Mouse (Mus musculus) CD4-positive helper T cell, adult 2 months (primary cell): ENCODE measurements around the gene Cdkn1a.
"Not testable (repeated sequence)": the region's sequence is repeated elsewhere in the genome, so short reads cannot be mapped to it uniquely, and the experiment has no call there.

Experiments
- DNase-seq: peaks from one replicate; pipeline ENCODE4 v3.0.0-alpha.2; 2012; ENCODE audit warnings: low read depth, missing footprints, low spot score

Cdkn1a gene

DNA sequence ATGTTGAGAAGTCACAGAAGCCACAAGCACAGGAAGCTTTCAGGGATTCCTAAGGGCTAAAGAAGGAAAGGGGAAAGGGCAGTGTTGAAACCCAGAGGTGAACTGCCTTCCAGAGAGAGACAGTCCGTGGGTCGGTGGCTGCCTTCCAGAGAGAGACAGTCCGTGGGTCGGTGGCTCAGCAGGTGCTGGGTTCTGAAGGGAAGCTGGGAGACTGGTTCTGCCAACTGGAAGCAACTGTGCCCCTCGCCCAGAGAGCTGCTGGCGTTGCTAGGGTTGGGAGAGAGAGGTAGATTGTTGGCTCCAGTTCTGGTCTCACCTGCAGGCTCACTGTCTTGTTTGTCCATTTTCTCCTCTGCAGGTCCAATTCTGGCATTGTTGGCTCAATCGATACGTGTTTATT, 32.3 kb upstream of the Cdkn1a start:
- DNase-seq = no peak

- DNase-seq = no peak
Observed at GRCm38 (mm10) chr17:29059581-29059980, 31.2 kb upstream of the Cdkn1a start.

GRCm38 (mm10) chr17:29060946-29061345, 29.8 kb upstream of the Cdkn1a start:
- DNase-seq = no peak

GRCm38 (mm10) chr17:29062119-29063035, 28.4 kb upstream of the Cdkn1a start:
- DNase-seq = no peak

DNA sequence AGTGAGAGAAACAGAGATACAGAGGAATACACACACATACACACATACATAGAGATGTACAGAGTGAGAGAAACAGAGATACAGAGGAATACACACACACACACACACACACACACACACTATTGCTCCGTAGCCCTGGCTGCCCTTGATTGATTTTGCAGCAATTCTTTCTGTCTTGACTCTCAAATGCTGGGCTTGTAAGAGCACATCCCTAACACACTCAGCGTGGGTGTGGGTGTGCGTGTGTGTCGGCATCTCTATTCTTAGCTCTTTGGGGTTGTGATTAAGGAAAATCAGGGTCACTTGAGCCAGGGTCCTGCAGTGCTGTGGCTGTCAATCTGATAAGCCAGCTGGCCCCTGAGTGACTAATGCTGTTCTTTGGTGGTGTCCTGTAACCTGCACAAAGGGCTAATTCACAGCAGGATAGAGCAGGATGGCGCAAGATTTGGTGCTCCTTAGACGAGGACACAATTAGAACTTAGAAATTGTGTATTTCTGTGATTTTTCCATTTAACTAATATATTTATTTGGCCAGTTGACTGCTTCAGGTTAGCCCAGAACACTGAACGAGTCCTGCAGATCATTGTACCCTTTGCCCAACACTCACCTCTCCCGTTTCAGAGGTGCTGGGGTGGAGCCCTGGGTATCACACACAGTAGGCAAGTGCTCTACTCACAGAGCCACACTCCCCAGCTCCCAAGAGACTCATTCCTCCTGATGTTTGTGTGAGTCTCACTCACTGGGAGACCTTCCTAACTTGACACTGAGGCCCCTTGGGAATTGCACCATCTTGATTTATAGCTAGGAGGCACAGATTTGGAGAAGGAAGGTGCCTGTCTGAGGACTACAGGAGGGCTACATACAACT, 27.4 kb upstream of the Cdkn1a start:
- DNase-seq = no peak

- DNase-seq = no peak
Observed at GRCm38 (mm10) chr17:29063988-29064285, 26.8 kb upstream of the Cdkn1a start.

- peak; percentile 85 for DNase-seq
Observed at GRCm38 (mm10) chr17:29065245-29065940, 25.4 kb upstream of the Cdkn1a start.

GRCm38 (mm10) chr17:29065971-29066370, 24.8 kb upstream of the Cdkn1a start:
- DNase-seq = peak; percentile 78

DNA sequence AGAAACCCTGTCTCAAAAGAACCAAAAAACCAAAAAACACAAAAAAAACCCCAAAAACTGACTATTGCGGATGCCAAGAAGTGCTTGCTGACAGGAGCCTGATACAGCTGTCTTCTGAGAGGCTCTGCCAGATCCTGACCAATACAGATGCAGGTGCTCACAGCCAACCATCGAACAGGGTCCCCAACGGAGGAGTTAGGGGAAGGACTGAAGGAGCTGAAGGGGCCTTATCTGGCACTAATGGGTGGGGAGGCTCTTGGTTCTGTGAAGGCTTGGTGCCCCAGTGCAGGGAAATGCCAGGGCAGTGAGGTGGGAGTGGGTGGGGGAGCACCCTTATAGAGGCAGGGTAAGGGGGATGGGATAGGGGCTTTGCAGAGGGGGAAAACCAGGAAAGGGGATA, 23.4 kb upstream of the Cdkn1a start:
- not testable (repeated sequence) for DNase-seq

GRCm38 (mm10) chr17:29067847-29068246, 22.9 kb upstream of the Cdkn1a start:
- DNase-seq = no peak

DNA sequence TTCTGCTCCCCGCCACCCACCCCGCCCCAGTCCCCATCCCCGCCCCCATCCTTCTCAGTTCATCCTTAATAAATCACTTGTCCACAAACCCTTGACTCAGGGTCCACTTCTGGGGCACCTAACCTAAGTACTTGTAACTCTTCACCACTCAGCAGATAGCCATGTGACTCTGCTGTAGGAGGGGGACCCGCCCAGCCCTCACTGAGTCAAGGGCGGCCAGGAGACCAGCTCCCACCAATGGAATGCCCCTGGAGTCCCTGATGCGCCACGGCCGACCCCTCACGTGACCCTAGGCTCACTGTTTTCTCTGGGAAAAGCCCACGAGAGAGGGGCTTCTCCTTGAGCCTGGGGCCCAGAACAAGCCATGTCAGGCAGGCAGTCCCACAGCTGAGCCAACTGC, 21.7 kb upstream of the Cdkn1a start:
- DNase-seq = no peak

DNA sequence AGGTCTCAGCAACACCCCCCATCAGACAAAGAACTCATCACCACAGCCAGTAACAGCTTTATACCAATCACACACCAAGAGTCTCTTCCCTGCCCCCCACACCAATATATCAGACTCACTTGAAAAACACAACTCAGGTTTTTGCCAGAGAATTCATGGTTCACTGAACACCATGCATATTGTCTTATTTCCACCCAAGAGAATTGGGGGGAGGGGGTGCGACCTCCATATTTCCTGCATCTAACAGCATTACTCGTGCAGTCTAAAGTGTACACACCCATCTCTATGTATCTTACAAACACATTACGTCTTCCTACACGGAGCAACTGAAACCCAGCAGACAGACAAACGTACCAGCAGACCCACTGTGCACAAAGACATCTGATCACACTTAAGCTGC, 19.0 kb upstream of the Cdkn1a start:
- no peak for DNase-seq

DNA sequence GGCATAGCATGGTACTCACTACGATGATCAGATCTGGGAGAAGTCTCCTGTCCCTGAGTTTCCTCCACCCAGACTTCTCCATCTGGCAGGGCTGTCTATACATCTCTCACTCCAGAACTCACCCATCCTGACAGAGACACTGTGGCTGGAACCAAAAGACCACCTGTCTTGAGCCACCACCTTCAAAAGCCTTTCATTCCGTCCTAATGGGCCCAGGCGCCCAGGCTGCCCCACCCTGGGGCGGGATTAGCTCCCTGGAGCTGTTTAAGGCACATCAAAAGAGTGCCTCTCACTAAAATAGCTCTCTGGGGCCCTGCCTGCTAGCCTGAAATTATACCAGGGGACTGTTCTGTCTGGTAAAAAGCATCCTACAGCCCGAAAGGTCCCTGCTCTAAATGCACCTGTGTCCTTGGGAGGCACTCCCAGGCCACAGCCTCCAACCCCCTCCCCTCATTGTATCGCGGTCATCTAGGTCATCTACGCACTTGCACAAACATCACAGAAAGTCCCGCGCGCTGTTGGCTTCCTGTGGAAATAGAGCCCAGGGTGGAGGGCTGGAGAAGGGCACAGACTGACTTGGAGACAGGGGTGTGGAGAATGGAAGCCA, 18.0 kb upstream of the Cdkn1a start:
- DNase-seq = peak; percentile 49

DNA sequence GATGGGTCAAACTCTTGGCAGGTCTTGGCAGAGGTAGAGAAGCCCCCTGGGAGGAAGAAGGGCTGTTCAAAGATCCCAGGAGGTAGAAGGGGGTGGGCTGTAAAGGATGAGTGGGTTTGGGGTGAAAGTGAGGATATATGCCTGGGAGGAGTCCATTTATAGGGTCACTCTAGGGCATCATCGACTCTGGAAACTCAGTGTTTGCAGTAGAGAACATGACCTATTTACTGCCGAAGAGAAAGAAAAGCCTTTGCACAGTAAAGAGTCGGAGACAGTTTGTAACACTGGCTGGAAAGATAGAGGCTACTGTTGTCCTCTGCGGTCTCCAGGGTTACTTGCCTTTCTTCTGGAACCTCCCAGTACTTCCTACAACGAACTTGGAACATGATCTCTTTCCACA, 17.5 kb upstream of the Cdkn1a start:
- no peak for DNase-seq

GRCm38 (mm10) chr17:29074085-29074484, 16.7 kb upstream of the Cdkn1a start:
- no peak for DNase-seq

- DNase-seq = no peak
Observed at GRCm38 (mm10) chr17:29076235-29076634, 14.5 kb upstream of the Cdkn1a start.

DNA sequence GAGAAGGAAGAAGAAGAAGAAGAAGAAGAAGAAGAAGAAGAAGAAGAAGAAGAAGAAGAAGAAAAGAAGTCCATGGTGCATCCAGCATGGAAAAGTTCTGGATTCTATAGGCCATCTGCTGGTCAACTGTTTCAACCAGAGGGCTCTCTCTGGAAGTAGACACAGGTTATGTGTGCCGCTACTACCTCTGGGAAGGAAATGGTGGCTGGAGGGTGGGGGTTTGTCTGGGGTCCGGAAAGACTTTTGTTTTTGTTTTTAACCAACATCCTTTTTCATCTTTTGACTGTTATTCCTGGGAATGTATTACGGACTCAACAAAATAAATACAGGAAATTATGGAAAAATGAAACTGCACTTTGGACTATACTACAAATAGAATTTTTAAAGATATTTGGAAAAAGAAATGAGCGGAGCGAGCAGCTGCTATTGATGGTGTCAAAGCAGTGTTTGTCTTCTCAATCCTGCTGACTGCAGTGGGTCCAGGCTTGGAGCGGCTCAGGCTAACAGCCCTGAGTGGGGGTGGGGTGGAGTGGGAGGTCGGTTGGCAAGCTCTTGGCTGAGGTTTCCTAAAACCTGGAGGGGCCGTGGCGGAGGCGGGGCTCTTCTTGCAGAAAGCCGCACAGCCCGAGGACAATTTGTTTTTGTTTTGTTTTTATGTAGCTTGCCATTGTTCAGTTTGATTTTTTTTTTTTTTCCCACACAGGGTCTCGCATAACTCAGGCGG, 12.8 kb upstream of the Cdkn1a start:
- DNase-seq = peak; percentile 29

- peak; percentile 34 for DNase-seq
Observed at GRCm38 (mm10) chr17:29078519-29079383, 12.0 kb upstream of the Cdkn1a start.

DNA sequence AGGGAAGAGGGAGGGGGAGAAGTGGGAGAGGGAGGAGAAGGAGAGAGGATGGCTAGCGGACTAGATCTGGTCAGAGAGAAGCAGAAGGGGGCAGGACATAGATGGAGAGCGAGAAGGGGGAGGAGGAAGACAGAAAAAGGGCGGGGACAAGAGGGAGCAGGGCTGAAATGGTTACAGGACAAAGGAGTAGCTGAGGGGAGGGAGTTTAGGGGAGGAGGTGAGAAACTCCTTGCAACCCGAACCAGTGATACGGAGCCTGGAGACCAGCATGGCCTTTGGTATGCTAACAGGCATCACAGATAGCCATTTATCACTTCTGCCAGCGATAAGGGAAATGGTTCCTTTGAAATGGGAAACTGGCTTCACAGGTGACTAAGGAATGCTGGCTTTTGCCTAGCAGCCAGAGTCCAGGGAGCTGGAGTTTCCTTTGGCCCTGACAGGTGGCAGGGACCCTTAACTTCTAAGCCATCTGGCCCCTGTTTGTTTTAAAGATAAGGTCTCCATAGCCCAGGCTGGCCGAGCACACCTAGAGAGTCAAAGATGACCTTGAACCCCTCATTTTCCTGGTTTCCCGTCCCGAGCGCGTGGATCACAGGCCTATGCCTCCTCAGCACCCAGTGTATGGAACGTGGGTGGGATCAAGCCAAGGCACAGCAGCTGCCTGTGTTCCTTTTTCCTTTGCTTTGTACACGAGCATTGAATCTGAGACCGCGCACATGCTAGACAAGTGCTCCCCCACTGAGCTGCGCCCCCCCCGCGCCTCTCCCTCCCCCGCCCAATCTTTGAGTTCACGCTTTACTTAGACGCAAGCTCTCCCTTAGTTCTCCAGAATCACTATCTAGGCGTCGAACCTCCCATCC, 9.8 kb upstream of the Cdkn1a start:
- peak; percentile 50 for DNase-seq
